Mouse (Mus musculus) adrenal gland, adult 2 months (tissue): ENCODE measurements around the gene Sall1. TPM values are rescaled to one million over a fixed set of nuclear protein-coding genes. Genes with fewer than 3 reads are reported as not detected.

Source experiments
- DNase-seq: peaks from one replicate; pipeline ENCODE4 v3.0.0; 2021
- microRNA-seq, 2 experiments: library from miRNA; unstranded; fragments of <30 nt; microRNA quantifications; one replicate each; pipeline ENCODE4 v1.2.0; 2021
- polyA plus RNA-seq: library from polyadenylated mRNA; depleted of rRNA; stranded (reverse); fragments of >200 nt; gene quantifications from 2 replicates; pipeline ENCODE4 v1.2.3, GENCODE M21; 2012
- total RNA-seq, 2 experiments: library from RNA; stranded (reverse); gene quantifications; 2 replicates each; pipeline ENCODE4 v1.2.3; 2021

The Sall1 gene
- total and polyA plus RNA-seq, 3 experiments = 0.17 TPM; not detected in 2

GRCm38 (mm10) chr8:88991780-88992509, 52.0 kb downstream of the Sall1 start:
- no peak for DNase-seq

GRCm38 (mm10) chr8:88991176-88991575, 52.8 kb downstream of the Sall1 start:
- DNase-seq = no peak

GRCm38 (mm10) chr8:88989002-88989401, 55.0 kb downstream of the Sall1 start:
- DNase-seq = no peak

- DNase-seq = no peak
Measured at GRCm38 (mm10) chr8:88983468-88983867, 60.5 kb downstream of the Sall1 start.

Small RNA genes lying within 50 kb of the gene (microRNA-seq; reads per million reads assigned to microRNA genes)
- 0 reads per million in 2 experiments for gene Mir8110
